Mouse (Mus musculus) E14TG2a.4 (cell line): ENCODE data around the gene Abl2.
"Not testable (repeated sequence)": the region's sequence is repeated elsewhere in the genome, so short reads cannot be mapped to it uniquely, and the experiment has no call there.

Experiments used
- H3K27me3 ChIP-seq: 2 replicates; pipeline ENCODE4 v1.6.1; 2014; ENCODE audit warnings: low read length, control low read depth; ENCODE audit not compliant: insufficient read depth
- H3K36me3 ChIP-seq: 2 replicates; pipeline ENCODE4 v1.6.1; 2014; ENCODE audit warnings: low read length, control low read depth; ENCODE audit not compliant: insufficient read depth
- H3K4me1 ChIP-seq: replicated peaks from 2 replicates; pipeline ENCODE4 v1.6.1; 2014; ENCODE audit warnings: low read depth, low read length, control low read depth
- H3K4me3 ChIP-seq: replicated peaks from 2 replicates; pipeline ENCODE4 v1.5.1; 2014; ENCODE audit warnings: mild to moderate bottlenecking, low read length
- H3K9me3 ChIP-seq: 2 replicates; pipeline ENCODE4 v1.6.1; 2014; ENCODE audit warnings: low read length, control low read depth
- CTCF ChIP-seq: conservative IDR thresholded peaks from 2 replicates; pipeline ENCODE4 v1.5.1; 2014; ENCODE audit warnings: low read length
- NANOG ChIP-seq: IDR thresholded peaks from 2 replicates; pipeline ENCODE4 v1.6.1; 2014; ENCODE audit warnings: borderline replicate concordance, low read length, mixed read lengths
- POU5F1 ChIP-seq: IDR thresholded peaks from 2 replicates; pipeline ENCODE4 v1.6.1; 2014; ENCODE audit warnings: low read length, borderline replicate concordance

Gene Abl2

GRCm38 (mm10) chr1:156558024-156558930 is at the start of gene Abl2:
Abl2 (plus strand) TSS chr1:156558786.
- Histone ChIP-seq H3K4me1 (peaks cover 47% of the 10 kb centered on the region), H3K36me3 (0 out of 2 replicates have a peak, but pooled peaks cover under 1% of the 10 kb centered on the region), H3K9me3 (no peaks in the 10 kb centered on the region), H3K4me3 (peak within 1 kb of the TSS; percentile 96), H3K27me3 (peaks cover 3% of the 10 kb centered on the region; the same call in 1 of the 2 replicates)
- TF ChIP-seq CTCF (no peak), NANOG (no peak), POU5F1 (no peak)

- no peak for TF ChIP-seq POU5F1
- no peak for TF ChIP-seq CTCF
- no peak for TF ChIP-seq NANOG
- peaks cover 14% of the 10 kb centered on the region for H3K9me3 ChIP-seq
- H3K36me3 ChIP-seq = no peaks in the 10 kb centered on the region
- H3K27me3 ChIP-seq = no peaks in the 10 kb centered on the region
- no peak overlapping the region for H3K4me3 ChIP-seq
- no peaks in the 10 kb centered on the region for H3K4me1 ChIP-seq
Observed at GRCm38 (mm10) chr1:156520136-156520780, 38.3 kb upstream of the Abl2 start.

GRCm38 (mm10) chr1:156521796-156522517 is 36.6 kb upstream of the Abl2 start:
- H3K9me3 ChIP-seq = peaks cover 17% of the 10 kb centered on the region

GRCm38 (mm10) chr1:156523842-156524241 is 34.7 kb upstream of the Abl2 start, which contains the start of gene Gm10031:
Gm10031 (plus strand) TSS chr1:156524012.
- not testable (repeated sequence) for H3K36me3 ChIP-seq, H3K4me3 ChIP-seq, H3K27me3 ChIP-seq, H3K4me1 ChIP-seq
- H3K9me3 ChIP-seq = peaks cover 29% of the 10 kb centered on the region

More at GRCm38 (mm10) chr1:156521796-156522517, 36.6 kb upstream of the Abl2 start:
- no peaks in the 10 kb centered on the region for H3K4me1 ChIP-seq
- no peaks in the 10 kb centered on the region for H3K36me3 ChIP-seq
- H3K4me3 ChIP-seq = no peak overlapping the region
- no peaks in the 10 kb centered on the region for H3K27me3 ChIP-seq
- no peak for TF ChIP-seq POU5F1
- no peak for TF ChIP-seq CTCF

- H3K36me3 ChIP-seq = not testable (repeated sequence)
Observed at GRCm38 (mm10) chr1:156532476-156533175, 26.0 kb upstream of the Abl2 start.

GRCm38 (mm10) chr1:156533483-156533882 is 25.1 kb upstream of the Abl2 start:
- no peak overlapping the region for H3K4me3 ChIP-seq
- peaks cover 5% of the 10 kb centered on the region; the same call in 1 of the 2 replicates for H3K9me3 ChIP-seq
- peaks cover 8% of the 10 kb centered on the region for H3K27me3 ChIP-seq
- no peaks in the 10 kb centered on the region for H3K36me3 ChIP-seq
- H3K4me1 ChIP-seq = peaks cover 12% of the 10 kb centered on the region; the same call in 1 of the 2 replicates
- TF ChIP-seq CTCF (no peak), POU5F1 (no peak), NANOG (no peak)

More at GRCm38 (mm10) chr1:156532476-156533175, 26.0 kb upstream of the Abl2 start:
- H3K4me1 ChIP-seq = peaks cover 12% of the 10 kb centered on the region; the same call in 1 of the 2 replicates
- peak; percentile 28 for TF ChIP-seq CTCF
- H3K27me3 ChIP-seq = not testable (repeated sequence)
- peaks cover 11% of the 10 kb centered on the region for H3K9me3 ChIP-seq
- H3K4me3 ChIP-seq = peak overlapping the region; percentile 46; the same call in 1 of the 2 replicates

GRCm38 (mm10) chr1:156533911-156534310 is 24.7 kb upstream of the Abl2 start:
- no peak overlapping the region for H3K4me3 ChIP-seq
- peaks cover 12% of the 10 kb centered on the region; the same call in 1 of the 2 replicates for H3K4me1 ChIP-seq
- peaks cover 8% of the 10 kb centered on the region for H3K27me3 ChIP-seq
- H3K9me3 ChIP-seq = peaks cover 5% of the 10 kb centered on the region; the same call in 1 of the 2 replicates
- no peaks in the 10 kb centered on the region for H3K36me3 ChIP-seq
- no peak for TF ChIP-seq POU5F1

GRCm38 (mm10) chr1:156537031-156537430 is 21.6 kb upstream of the Abl2 start:
- Histone ChIP-seq H3K4me1 (peaks cover 8% of the 10 kb centered on the region; the same call in 1 of the 2 replicates), H3K4me3 (no peak overlapping the region), H3K9me3 (peaks cover 5% of the 10 kb centered on the region; the same call in 1 of the 2 replicates), H3K36me3 (no peaks in the 10 kb centered on the region), H3K27me3 (no peaks in the 10 kb centered on the region)
- TF ChIP-seq CTCF (no peak), POU5F1 (no peak), NANOG (no peak)
